Comparison of ENCODE assay signal across 39 mouse cellular contexts in genomic region chr6:142818306-142818705, GRCm38 (mm10). TPM values are rescaled to one million over a fixed set of nuclear protein-coding genes. Genes with fewer than 3 reads are reported as not detected.
"Had no signal": no experiment of that assay in that cellular context is flagged by ENCODE, and none has a peak within 500 bp of the region (broad histone marks: within the 10 kb centered on the region; RNA-seq: fewer than 3 reads in every experiment).

No protein-coding gene starts in this region.

- H3K36me3 ChIP-seq: heart, embryonic 10.5 days; heart, embryonic 12.5 days; heart, embryonic 13.5 days; heart, embryonic 15.5 days; hindbrain, embryonic 10.5 days; hindbrain, embryonic 12.5 days; hindbrain, embryonic 13.5 days; hindbrain, embryonic 15.5 days; intestine, embryonic 15.5 days; kidney, embryonic 15.5 days had no signal

- H3K4me2 ChIP-seq: heart, embryonic 11.5 days; heart, embryonic 12.5 days; heart, embryonic 13.5 days; heart, embryonic 15.5 days; hindbrain, embryonic 12.5 days; hindbrain, embryonic 13.5 days; hindbrain, embryonic 14.5 days; hindbrain, embryonic 15.5 days; intestine, embryonic 15.5 days; kidney, embryonic 15.5 days had no signal

- H3K27ac ChIP-seq: heart, embryonic 10.5 days; heart, embryonic 13.5 days; heart, embryonic 15.5 days; hindbrain, embryonic 10.5 days; hindbrain, embryonic 12.5 days; hindbrain, embryonic 13.5 days; hindbrain, embryonic 14.5 days; hindbrain, embryonic 15.5 days; hindbrain, postnatal 0 days; intestine, embryonic 15.5 days; kidney, embryonic 15.5 days; kidney, postnatal 0 days; layer of hippocampus, adult 2 months had no signal

- DNase-seq: heart, postnatal 10 days; heart, postnatal 14 days; heart, postnatal 36 days; kidney, adult 11 months; kidney, adult 18-20 months; kidney, adult 2 months; kidney, adult 8-10 months; kidney, adult 9 months; kidney, postnatal 10 days; kidney, postnatal 14 days; kidney, postnatal 25 days; kidney, postnatal 36 days; kidney, postnatal 4 days; layer of hippocampus, adult 9-11 months; layer of hippocampus, postnatal 36 days had no signal

- H3K4me3 ChIP-seq: heart, embryonic 10.5 days; heart, embryonic 12.5 days; heart, embryonic 13.5 days; heart, embryonic 15.5 days; hindbrain, embryonic 10.5 days; hindbrain, embryonic 12.5 days; hindbrain, embryonic 13.5 days; hindbrain, embryonic 15.5 days; intestine, embryonic 15.5 days; kidney, embryonic 15.5 days; layer of hippocampus, adult 2 months had no signal

- H3K9me3 ChIP-seq: heart, embryonic 10.5 days; heart, embryonic 12.5 days; heart, embryonic 13.5 days; heart, embryonic 15.5 days; hindbrain, embryonic 10.5 days; hindbrain, embryonic 12.5 days; hindbrain, embryonic 13.5 days; hindbrain, embryonic 15.5 days; intestine, embryonic 15.5 days; kidney, embryonic 15.5 days had no signal

- H3K4me1 ChIP-seq: heart, embryonic 10.5 days; heart, embryonic 12.5 days; heart, embryonic 15.5 days; hindbrain, embryonic 13.5 days had no signal

- ATAC-seq: hindbrain, embryonic 16.5 days; hindbrain, postnatal 0 days; inflammation-experienced regulatory T-cells, adult 6 months; intestine, embryonic 15.5 days; intestine, embryonic 16.5 days; intestine, postnatal 0 days had no signal

- H3K27me3 ChIP-seq: heart, embryonic 12.5 days; heart, embryonic 15.5 days; hindbrain, embryonic 12.5 days; hindbrain, embryonic 13.5 days; hindbrain, embryonic 15.5 days; intestine, embryonic 15.5 days; kidney, embryonic 15.5 days had no signal

- H3K9ac ChIP-seq: heart, embryonic 12.5 days; heart, embryonic 13.5 days; heart, embryonic 15.5 days; hindbrain, embryonic 12.5 days; hindbrain, embryonic 13.5 days; hindbrain, embryonic 14.5 days; hindbrain, embryonic 15.5 days; intestine, embryonic 15.5 days; kidney, embryonic 15.5 days had no signal

RNA-seq across cellular contexts. Expression of gene Sult6b2, which starts 14.0 kb away (rescaled TPM):
- total RNA-seq: heart, postnatal 10 days; heart, postnatal 14 days; hematopoietic stem cell, adult 5-6 weeks; hindbrain, postnatal 0 days; layer of hippocampus, postnatal 36 days had no signal
- polyA plus RNA-seq: heart, embryonic 10.5 days; heart, embryonic 15.5 days; heart, postnatal 0 days; hindbrain, embryonic 11.5 days; hindbrain, embryonic 12.5 days; hindbrain, embryonic 14.5 days; hindbrain, embryonic 15.5 days; inflammation-experienced regulatory T-cells, adult 6 months; kidney, adult 2 months; kidney, embryonic 15.5 days; kidney, embryonic 16.5 days; kidney, postnatal 0 days; large intestine, adult 2 months had no signal
